Mouse (Mus musculus) CH12.LX (cell line): ENCODE measurements around the gene Chst15. TPM values are rescaled to one million over a fixed set of nuclear protein-coding genes. Genes with fewer than 3 reads are reported as not detected.

ENCODE experiments used
- DNase-seq: peaks from one replicate; pipeline ENCODE4 v3.0.0-alpha.2; 2013; ENCODE audit errors: extremely low read depth
- H3K27ac ChIP-seq: 2 replicates; pipeline ENCODE4 v1.5.1; 2012; ENCODE audit warnings: low read depth, mild to moderate bottlenecking, control low read depth, moderate library complexity; ENCODE audit not compliant: insufficient read depth
- H3K27me3 ChIP-seq: replicated peaks from 2 replicates; pipeline ENCODE3; 2012; ENCODE audit warnings: inconsistent platforms
- H3K36me3 ChIP-seq, 2 experiments: replicated peaks in 1 of 2; 2 replicates each; pipeline versions ENCODE3 to v1.6.1; 2012; ENCODE audit warnings: inconsistent platforms in 1 of 2, low read length in 1 of 2, mild to moderate bottlenecking in 1 of 2, mixed read lengths in 1 of 2, moderate library complexity in 1 of 2; ENCODE audit not compliant: control insufficient read depth in 1 of 2, insufficient read depth in 1 of 2
- H3K4me1 ChIP-seq, 2 experiments: 2 replicates each; pipeline ENCODE4 v1.6.1; 2012; ENCODE audit warnings: inconsistent platforms in 1 of 2, moderate library complexity in 1 of 2; ENCODE audit not compliant: insufficient read depth in 2 of 2, control insufficient read depth in 1 of 2
- H3K4me2 ChIP-seq: 2 replicates; pipeline ENCODE4 v1.6.1; 2012; ENCODE audit warnings: low read depth, mild to moderate bottlenecking, control low read depth; ENCODE audit not compliant: poor library complexity, insufficient read depth, severe bottlenecking
- H3K4me3 ChIP-seq, 3 experiments: fragments of 150-350 bp in 1 of 3; sonication (generic) in 1 of 3; replicated peaks in 1 of 3; 2 replicates each; pipeline versions ENCODE3 to v1.5.1; 2011 to 2012; ENCODE audit warnings: low read depth in 2 of 3, low read length in 2 of 3, mild to moderate bottlenecking in 2 of 3, moderate library complexity in 2 of 3, control low read depth in 1 of 3, improper control_type of control experiment in 1 of 3, inconsistent platforms in 1 of 3, mixed read lengths in 1 of 3; ENCODE audit not compliant: poor library complexity in 1 of 3
- H3K79me2 ChIP-seq: replicated peaks from 2 replicates; pipeline ENCODE4 v1.6.1; 2012; ENCODE audit warnings: mild to moderate bottlenecking, moderate library complexity; ENCODE audit not compliant: control insufficient read depth, poor library complexity, insufficient read depth, severe bottlenecking; ENCODE audit errors: extremely low read depth
- H3K9ac ChIP-seq: 2 replicates; pipeline ENCODE4 v1.6.1; 2012; ENCODE audit warnings: low read depth, mild to moderate bottlenecking, control low read depth, moderate library complexity; ENCODE audit not compliant: insufficient read depth
- H3K9me3 ChIP-seq: replicated peaks from 2 replicates; pipeline ENCODE3; 2012; ENCODE audit warnings: low read length, inconsistent platforms, mixed read lengths
- CTCF ChIP-seq, 2 experiments: IDR thresholded peaks in 1 of 2; conservative IDR thresholded peaks in 1 of 2; 2 replicates each; pipeline ENCODE4 v1.5.1; 2011 to 2012; ENCODE audit warnings: low read depth in 2 of 2, low read length in 2 of 2, improper control_type of control experiment in 1 of 2, inconsistent platforms in 1 of 2, mild to moderate bottlenecking in 1 of 2, moderate library complexity in 1 of 2
- ELF1 ChIP-seq: IDR thresholded peaks from 2 replicates; pipeline ENCODE4 v1.6.1; 2014; ENCODE audit warnings: low read depth, mild to moderate bottlenecking, inconsistent platforms, low read length, improper control_type of control experiment
- ETS1 ChIP-seq: conservative IDR thresholded peaks from 2 replicates; pipeline ENCODE4 v1.6.1; 2012; ENCODE audit warnings: low read depth, mild to moderate bottlenecking, inconsistent platforms, low read length, improper control_type of control experiment, moderate library complexity
- GABPA ChIP-seq: IDR thresholded peaks from 2 replicates; pipeline ENCODE4 v1.6.1; 2012; ENCODE audit warnings: low read depth, low read length, improper control_type of control experiment, inconsistent platforms; ENCODE audit not compliant: insufficient replicate concordance
- HCFC1 ChIP-seq: IDR thresholded peaks from 2 replicates; pipeline ENCODE4 v1.6.1; 2012; ENCODE audit warnings: low read depth, mild to moderate bottlenecking, inconsistent platforms, low read length, improper control_type of control experiment
- JUND ChIP-seq: conservative IDR thresholded peaks from 2 replicates; pipeline ENCODE4 v1.6.1; 2011; ENCODE audit warnings: low read depth, low read length, improper control_type of control experiment
- MAZ ChIP-seq: IDR thresholded peaks from 2 replicates; pipeline ENCODE4 v1.6.1; 2012; ENCODE audit warnings: low read depth, mild to moderate bottlenecking, inconsistent platforms, low read length, improper control_type of control experiment, moderate library complexity
- MEF2A ChIP-seq: IDR thresholded peaks from 2 replicates; pipeline ENCODE4 v1.6.1; 2014; ENCODE audit warnings: low read depth, mild to moderate bottlenecking, inconsistent platforms, low read length, improper control_type of control experiment, borderline replicate concordance
- MXI1 ChIP-seq: IDR thresholded peaks from 2 replicates; pipeline ENCODE4 v1.6.1; 2011; ENCODE audit warnings: mild to moderate bottlenecking, low read depth, low read length, improper control_type of control experiment
- MYC ChIP-seq: IDR thresholded peaks from 2 replicates; pipeline ENCODE4 v1.6.1; 2011; ENCODE audit warnings: low read depth, mild to moderate bottlenecking, improper control_type of control experiment, low read length
- NELFE ChIP-seq: IDR thresholded peaks from 2 replicates; pipeline ENCODE4 v1.6.1; 2011; ENCODE audit warnings: low read depth, low read length, improper control_type of control experiment
- POLR2A ChIP-seq: IDR thresholded peaks from 2 replicates; pipeline ENCODE4 v1.6.1; 2011; ENCODE audit warnings: low read depth, mild to moderate bottlenecking, improper control_type of control experiment, low read length
- RAD21 ChIP-seq: IDR thresholded peaks from 2 replicates; pipeline ENCODE4 v1.6.1; 2011; ENCODE audit warnings: low read depth, mild to moderate bottlenecking, low read length, improper control_type of control experiment, moderate library complexity
- RCOR1 ChIP-seq: conservative IDR thresholded peaks from 2 replicates; pipeline ENCODE4 v1.6.1; 2012; ENCODE audit warnings: low read depth, mild to moderate bottlenecking, inconsistent platforms, low read length, improper control_type of control experiment
- TBP ChIP-seq: conservative IDR thresholded peaks from 2 replicates; pipeline ENCODE4 v1.6.1; 2011; ENCODE audit warnings: low read depth, low read length, improper control_type of control experiment
- TCF12 ChIP-seq: IDR thresholded peaks from 2 replicates; pipeline ENCODE4 v1.6.1; 2014; ENCODE audit warnings: low read depth, mild to moderate bottlenecking, inconsistent platforms, low read length, improper control_type of control experiment
- USF2 ChIP-seq: conservative IDR thresholded peaks from 2 replicates; pipeline ENCODE4 v1.6.1; 2011; ENCODE audit warnings: low read depth, low read length, improper control_type of control experiment
- ZKSCAN1 ChIP-seq: IDR thresholded peaks from 2 replicates; pipeline ENCODE4 v1.6.1; 2012; ENCODE audit warnings: low read depth, inconsistent platforms, low read length, improper control_type of control experiment, borderline replicate concordance
- ZMIZ1 ChIP-seq: IDR thresholded peaks from 2 replicates; pipeline ENCODE4 v1.6.1; 2012; ENCODE audit warnings: low read depth, mild to moderate bottlenecking, inconsistent platforms, low read length, improper control_type of control experiment
- ZNF384 ChIP-seq: IDR thresholded peaks from 2 replicates; pipeline ENCODE4 v1.6.1; 2012; ENCODE audit warnings: low read depth, low read length, improper control_type of control experiment, inconsistent platforms
- dilution Hi-C: fragments of 300-500 bp; cut with MboI; formaldehyde crosslinking; loops from 2 replicates; pipeline ENCODE4 v1.14.3; 2020; ENCODE audit warnings: low sequenced_read_pairs; ENCODE audit not compliant: extremely low pct_unique_long_range_greater_than_20kb, extremely low pct_ligation_motif_present
- in situ Hi-C: fragments of 300-500 bp; cut with MboI; formaldehyde crosslinking; loops from 3 replicates; pipeline ENCODE4 v1.14.3; 2019; ENCODE audit warnings: low sequenced_read_pairs, low pct_ligation_motif_present, low pct_unique_long_range_greater_than_20kb, mixed read lengths
- polyA plus RNA-seq: library from polyadenylated mRNA; unstranded; fragments of >175 nt; gene quantifications from 2 replicates; pipeline ENCODE4 v1.2.1, GENCODE M21; 2012; ENCODE audit warnings: low read depth; ENCODE audit not compliant: insufficient read length
- total RNA-seq, 2 experiments: library from RNA; depleted of rRNA; stranded (reverse); fragments of 300-350 nt in 1 of 2; fragments of >200 nt in 1 of 2; gene quantifications; 2 replicates each; pipeline ENCODE4 v1.2.3; 2012 to 2014

Gene Chst15
- total and polyA plus RNA-seq, 3 experiments: 0.42 to 0.81 (median 0.57) TPM

DNA sequence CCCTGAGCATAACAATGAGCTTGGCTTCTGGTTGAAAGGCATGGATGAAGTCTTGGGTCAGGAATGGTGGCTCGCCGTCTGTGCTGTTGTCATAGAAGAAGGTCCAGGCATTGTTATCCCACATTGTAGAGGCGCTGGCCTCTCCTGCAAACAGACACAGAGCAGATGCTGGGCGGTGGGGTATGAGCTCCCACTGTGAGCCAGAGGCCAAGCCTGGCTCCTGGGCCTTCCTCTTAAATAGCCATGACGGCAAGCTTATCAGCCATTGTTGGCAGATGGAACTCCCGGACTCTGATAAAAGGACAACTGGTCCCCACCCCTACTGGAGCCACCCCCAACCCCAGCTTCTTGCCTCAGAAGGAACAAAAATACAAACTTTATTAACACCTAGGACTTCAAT is 54.3 kb downstream of the Chst15 start:
- in situ Hi-C loops (no loop called here), dilution Hi-C loops (no loop called here)
- TF ChIP-seq RAD21 (no peak), ZNF384 (no peak), TCF12 (no peak), MAZ (no peak), MEF2A (no peak), TBP (no peak), CTCF (conservative IDR thresholded peaks at IDR 0.05 in 1 of 2, IDR thresholded peaks at IDR 0.05 in 1 of 2; ENCODE audit: low read depth in 2 of 2, low read length in 2 of 2) (no peak), HCFC1 (no peak), ZMIZ1 (no peak), MYC (no peak), ETS1 (no peak), ZKSCAN1 (no peak), JUND (no peak), RCOR1 (no peak), GABPA (no peak), USF2 (no peak), MXI1 (no peak), NELFE (no peak), ELF1 (no peak)
- Histone ChIP-seq H3K36me3 (no peaks in the 10 kb centered on the region), H3K79me2 (no peaks in the 10 kb centered on the region), H3K9me3 (no peaks in the 10 kb centered on the region), H3K4me1 (peaks cover 3 to 5% of the 10 kb centered on the region in 2 experiments), H3K4me2 (no peak overlapping the region), H3K27ac (no peak overlapping the region), H3K9ac (no peak overlapping the region), H3K4me3 (no peak overlapping the region), H3K27me3 (peaks cover 21% of the 10 kb centered on the region)
- no peak for DNase-seq

GRCm38 (mm10) chr7:132261885-132262284 is 55.1 kb downstream of the Chst15 start:
- Histone ChIP-seq H3K4me2 (no peak overlapping the region), H3K27me3 (peaks cover 23% of the 10 kb centered on the region), H3K79me2 (no peaks in the 10 kb centered on the region), H3K4me1 (no peaks in the 10 kb centered on the region), H3K27ac (no peak overlapping the region), H3K4me3 (no peak overlapping the region), H3K9ac (no peak overlapping the region)
- TF ChIP-seq POLR2A: no peak
- TF ChIP-seq, all 38 proteins: peak for 0
- Histone ChIP-seq H3K9me3 (no peaks in the 10 kb centered on the region), H3K36me3 (no peaks in the 10 kb centered on the region)
- in situ Hi-C loops (no loop called here), dilution Hi-C loops (no loop called here)
- no peak for DNase-seq
